Mouse (Mus musculus) embryonic stem cell, embryonic (primary cell): ENCODE results near the gene Slc27a2.

ENCODE experiments used
- CTCF ChIA-PET, 4 experiments: fragments of 300-600 bp in 2 of 4; fragments of 350-600 bp in 2 of 4; sonication (Branson Sonifier 250); formaldehyde crosslinking; loops; one replicate each; lab custom pipeline; 2022; ENCODE audit warnings: inconsistent platforms in 2 of 4; lab: Charles Lee
- POLR2A ChIA-PET, 4 experiments: fragments of 300-600 bp in 2 of 4; fragments of 350-600 bp in 2 of 4; sonication (Branson Sonifier 250); formaldehyde crosslinking; loops; one replicate each; lab custom pipeline; 2022; ENCODE audit warnings: antibody characterized with exemption in 4 of 4, inconsistent platforms in 1 of 4; lab: Charles Lee

The Slc27a2 gene

DNA sequence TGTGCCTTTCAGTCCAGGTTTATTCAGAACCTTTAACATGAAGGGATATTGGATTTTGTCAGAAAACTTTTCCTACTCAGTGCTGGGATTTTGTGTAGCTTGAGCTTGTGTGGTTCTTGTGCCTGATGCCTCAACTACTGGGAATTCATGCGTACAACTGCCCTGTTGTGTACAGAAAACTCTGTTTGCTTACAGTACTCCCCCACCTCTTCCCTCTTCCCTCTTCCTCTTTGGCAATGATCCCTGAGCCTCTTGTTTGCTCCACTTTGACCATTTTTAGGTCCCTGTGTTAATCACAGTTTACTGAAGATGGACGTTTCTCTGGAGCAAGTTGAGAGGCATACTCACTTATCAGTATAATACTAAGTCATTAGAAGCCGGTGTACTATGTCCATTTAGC, 5.8 kb upstream of the Slc27a2 start:
- POLR2A ChIA-PET, result no interaction called here
- CTCF ChIA-PET, result no interaction called here

GRCm38 (mm10) chr2:126549681-126550080, 2.5 kb upstream of the Slc27a2 start:
- ChIA-PET CTCF (interaction anchor here in 1 of 4 experiments (0.7 kb wide), 1 partner anchor 49 kb away, joined by 3 read pairs; no protein-coding TSS in a partner anchor), POLR2A (no interaction called here)

GRCm38 (mm10) chr2:126551244-126551890, 840 bp upstream of the Slc27a2 start:
- POLR2A ChIA-PET, result no interaction called here
- CTCF ChIA-PET, result no interaction called here

GRCm38 (mm10) chr2:126551896-126552295, 311 bp upstream of the Slc27a2 start:
- ChIA-PET CTCF (no interaction called here), POLR2A (interaction anchor here in 2 of 4 experiments (0.6 to 1.7 kb wide), 7 partner anchors 10 to 358 kb away, joined by 3 to 4 read pairs (median 3); partner anchors contain the start of genes Trpm7 (in 1 of the 2) and Usp8 (in 1 of the 2))

DNA sequence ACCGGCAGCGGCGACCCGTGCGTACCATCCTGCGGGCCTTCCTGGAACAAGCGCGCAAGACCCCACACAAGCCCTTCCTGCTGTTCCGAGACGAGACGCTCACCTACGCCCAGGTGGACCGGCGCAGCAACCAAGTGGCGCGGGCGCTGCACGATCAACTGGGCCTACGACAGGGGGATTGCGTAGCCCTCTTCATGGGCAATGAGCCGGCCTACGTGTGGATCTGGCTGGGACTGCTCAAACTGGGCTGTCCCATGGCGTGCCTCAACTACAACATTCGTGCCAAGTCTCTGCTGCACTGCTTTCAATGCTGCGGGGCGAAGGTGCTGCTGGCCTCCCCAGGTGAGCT, 1.1 kb downstream of the Slc27a2 start:
- ChIA-PET POLR2A (interaction anchor here in 2 of 4 experiments (1.1 to 1.7 kb wide), 7 partner anchors 9 to 154 kb away, joined by 3 to 5 read pairs (median 3); partner anchors contain the start of gene Usp8 (in 1 of the 2)), CTCF (interaction anchor here in 1 of 4 experiments (1.0 kb wide), 1 partner anchor 40 kb away, joined by 4 read pairs; no protein-coding TSS in a partner anchor)

DNA sequence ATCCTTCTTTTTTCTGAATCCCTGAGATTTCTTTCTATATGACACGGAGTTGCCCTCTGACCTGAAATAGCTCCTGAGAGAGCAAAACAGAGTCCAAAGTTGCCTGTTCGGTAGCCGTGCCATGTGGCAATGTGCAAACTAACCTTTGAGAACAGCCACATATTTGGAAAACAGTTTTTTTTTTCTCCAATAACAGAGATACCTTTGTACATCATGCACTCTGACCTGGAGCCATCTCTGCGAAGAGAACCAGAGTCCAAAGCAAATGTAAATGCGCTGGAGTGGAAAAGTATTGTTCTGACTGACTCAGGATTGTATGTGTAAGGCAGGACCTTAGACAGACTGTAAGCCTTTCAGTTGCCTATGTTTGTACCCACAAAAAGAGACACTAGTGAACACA, 3.3 kb downstream of the Slc27a2 start:
- CTCF ChIA-PET, result no interaction called here
- POLR2A ChIA-PET, result no interaction called here

GRCm38 (mm10) chr2:126560094-126560493, 7.9 kb downstream of the Slc27a2 start:
- CTCF ChIA-PET, result no interaction called here

DNA sequence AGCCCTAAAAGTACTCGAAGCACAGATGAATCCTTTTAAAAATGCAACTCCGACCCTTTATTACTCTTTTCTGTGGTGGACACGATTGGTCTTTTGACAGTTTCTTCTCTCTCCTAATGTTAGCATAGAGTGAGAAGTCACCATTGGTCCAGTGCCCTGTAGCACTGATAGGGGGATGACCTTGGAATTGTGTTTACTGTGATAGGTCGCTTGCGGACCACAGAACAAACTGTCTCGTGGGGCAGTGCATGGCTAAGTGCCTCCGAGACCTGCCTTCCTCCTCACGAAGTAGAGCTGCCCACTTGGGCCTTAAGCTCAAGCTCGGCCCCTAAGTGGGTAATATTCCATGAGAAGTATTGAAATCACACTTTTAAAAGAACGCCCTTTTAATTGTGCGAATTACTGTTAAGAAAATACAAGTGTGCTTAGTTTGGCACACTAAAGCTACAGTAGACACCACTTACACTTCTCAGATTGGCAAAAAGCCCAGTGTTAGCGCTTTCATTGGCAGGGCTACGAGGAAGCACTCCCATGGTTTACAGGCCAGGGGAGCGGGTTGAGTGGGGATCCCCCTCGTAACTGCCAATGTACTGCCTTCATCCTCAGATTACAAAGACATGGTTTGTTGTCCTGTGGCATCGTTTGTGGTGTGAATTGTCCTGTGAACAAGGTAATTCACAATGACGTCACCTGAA, 11.4 kb downstream of the Slc27a2 start:
- CTCF ChIA-PET, result no interaction called here
- POLR2A ChIA-PET, result no interaction called here

More at GRCm38 (mm10) chr2:126560094-126560493, 7.9 kb downstream of the Slc27a2 start:
- POLR2A ChIA-PET, result no interaction called here

GRCm38 (mm10) chr2:126572163-126572562, 20.0 kb downstream of the Slc27a2 start:
- CTCF ChIA-PET, result interaction anchor here in 2 of 4 experiments (0.5 to 1.5 kb wide), 3 partner anchors 21 to 273 kb away, joined by 3 to 5 read pairs (median 3); no protein-coding TSS in a partner anchor
- POLR2A ChIA-PET, result interaction anchor here in 1 of 4 experiments (1.4 kb wide), 1 partner anchor 134 kb away, joined by 3 read pairs; the partner anchor contains the start of gene Usp8

DNA sequence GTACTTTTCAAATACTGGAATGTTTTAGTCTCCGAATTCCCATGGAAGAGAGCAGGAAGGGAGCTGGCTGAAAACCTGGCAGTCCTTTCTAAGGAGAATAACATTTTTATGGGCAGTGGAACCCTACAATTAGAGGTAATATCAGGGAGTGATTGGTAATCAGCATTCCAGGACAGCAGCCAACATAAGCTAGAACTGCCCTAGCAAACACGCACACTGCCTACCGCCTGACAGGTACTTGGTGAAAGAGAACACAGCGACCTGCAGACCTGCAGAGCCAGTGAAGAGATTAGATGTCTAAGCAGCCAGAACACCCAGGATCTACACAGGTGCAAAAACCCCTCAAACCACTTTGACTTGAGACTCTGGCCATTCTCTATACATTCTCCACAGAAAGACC, 20.5 kb downstream of the Slc27a2 start:
- POLR2A ChIA-PET, result no interaction called here
- CTCF ChIA-PET, result interaction anchor here in 3 of 4 experiments (0.5 to 0.7 kb wide), 3 partner anchors 273 to 948 kb away, joined by 3 to 4 read pairs (median 3); partner anchors contain the start of gene Cep152 (in 1 of the 3)

DNA sequence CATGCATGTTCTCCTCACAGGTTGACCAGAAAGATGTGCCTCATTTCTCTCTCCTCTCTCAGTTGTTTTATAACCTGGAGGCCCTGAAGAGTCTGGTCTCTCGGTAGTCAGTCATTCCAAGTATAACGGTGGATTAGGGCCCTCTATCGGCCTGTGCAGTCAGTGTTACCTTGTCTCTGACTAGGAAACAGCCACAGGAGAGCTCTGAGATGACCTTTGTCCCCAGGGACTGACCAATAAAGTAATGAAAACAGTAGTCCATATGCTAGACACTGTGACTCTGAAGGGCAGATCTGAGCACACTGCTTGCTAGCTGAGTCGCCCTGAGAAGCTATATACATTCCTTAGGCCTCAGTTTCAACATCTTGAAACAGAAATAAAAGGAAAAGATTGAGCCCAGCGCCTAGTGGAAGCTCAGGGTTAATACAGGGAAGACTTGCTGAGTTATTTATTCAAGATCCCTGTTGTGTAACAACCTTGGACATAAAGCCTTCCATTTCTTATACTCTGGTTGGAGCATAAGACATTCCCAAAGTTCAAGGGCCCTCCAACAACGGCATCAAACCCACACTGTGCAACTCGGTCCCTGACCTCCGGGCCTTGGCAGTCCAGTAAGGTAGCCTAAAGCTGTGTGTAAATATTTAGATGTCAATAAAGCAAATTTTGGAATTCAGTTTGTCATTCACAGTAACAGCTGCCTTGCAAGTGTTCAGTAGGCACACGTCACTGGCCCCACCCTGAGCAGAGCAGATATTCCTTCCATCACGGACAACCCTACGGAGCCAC, 23.4 kb downstream of the Slc27a2 start:
- ChIA-PET CTCF (interaction anchor here in 3 of 4 experiments (0.8 to 1.5 kb wide), 7 partner anchors 11 to 421 kb away, joined by 3 to 4 read pairs (median 4); no protein-coding TSS in a partner anchor), POLR2A (interaction anchor here in 1 of 4 experiments (0.7 to 1.0 kb wide), 2 partner anchors 11 to 19 kb away, joined by 3 to 4 read pairs; no protein-coding TSS in a partner anchor)

- ChIA-PET POLR2A (interaction anchor here in 1 of 4 experiments (0.5 kb wide), 1 partner anchor 288 kb away, joined by 3 read pairs; no protein-coding TSS in a partner anchor), CTCF (no interaction called here)
Observed at GRCm38 (mm10) chr2:126577362-126577761, 25.2 kb downstream of the Slc27a2 start.

DNA sequence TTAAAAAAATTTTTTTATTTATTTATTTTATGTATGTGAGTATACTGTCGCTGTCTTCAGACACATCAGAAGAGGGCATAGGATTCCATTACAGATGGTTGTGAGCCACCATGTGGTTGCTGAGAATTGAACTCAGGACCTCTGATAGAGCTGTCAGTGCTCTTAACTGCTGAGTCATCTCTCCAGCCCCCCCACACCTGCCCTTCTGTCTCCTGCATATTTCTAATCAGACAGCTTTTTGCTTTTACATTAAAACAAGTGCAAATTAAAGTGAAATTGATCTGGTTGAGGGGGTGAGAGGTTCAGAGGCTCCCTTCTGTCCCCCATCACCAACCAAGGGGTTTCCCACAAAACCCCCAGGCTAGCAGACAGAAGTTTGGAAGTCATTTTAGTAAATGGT, 27.1 kb downstream of the Slc27a2 start:
- POLR2A ChIA-PET, result no interaction called here
- CTCF ChIA-PET, result interaction anchor here in 1 of 4 experiments (1.2 kb wide), 1 partner anchor 15 kb away, joined by 3 read pairs; no protein-coding TSS in a partner anchor

DNA sequence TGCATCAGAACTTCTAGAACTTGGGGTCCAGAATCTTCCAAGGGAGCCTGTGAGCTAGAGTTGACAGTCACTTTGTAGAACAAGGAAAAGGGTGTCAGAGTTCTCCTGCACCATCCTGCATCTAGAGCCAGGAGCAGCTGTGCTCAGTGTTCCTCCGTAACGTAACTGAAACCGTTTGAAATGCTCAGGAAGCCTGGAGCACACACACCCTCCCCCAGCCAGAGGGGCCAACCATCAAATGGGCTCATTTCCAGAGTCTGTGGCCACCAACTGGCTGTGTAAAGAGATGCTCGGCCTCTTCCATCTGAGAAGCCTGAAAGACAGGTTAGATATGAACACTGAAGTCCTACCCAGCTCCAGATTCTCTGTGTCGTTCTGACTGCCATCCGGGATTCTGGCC, 31.8 kb downstream of the Slc27a2 start:
- ChIA-PET CTCF (interaction anchor here in 2 of 4 experiments (0.8 to 2.0 kb wide), 3 partner anchors 10 kb away, joined by 3 to 5 read pairs (median 4); no protein-coding TSS in a partner anchor), POLR2A (interaction anchor here in 1 of 4 experiments (0.7 to 2.0 kb wide), 2 partner anchors 10 to 145 kb away, joined by 4 to 5 read pairs; no protein-coding TSS in a partner anchor)

DNA sequence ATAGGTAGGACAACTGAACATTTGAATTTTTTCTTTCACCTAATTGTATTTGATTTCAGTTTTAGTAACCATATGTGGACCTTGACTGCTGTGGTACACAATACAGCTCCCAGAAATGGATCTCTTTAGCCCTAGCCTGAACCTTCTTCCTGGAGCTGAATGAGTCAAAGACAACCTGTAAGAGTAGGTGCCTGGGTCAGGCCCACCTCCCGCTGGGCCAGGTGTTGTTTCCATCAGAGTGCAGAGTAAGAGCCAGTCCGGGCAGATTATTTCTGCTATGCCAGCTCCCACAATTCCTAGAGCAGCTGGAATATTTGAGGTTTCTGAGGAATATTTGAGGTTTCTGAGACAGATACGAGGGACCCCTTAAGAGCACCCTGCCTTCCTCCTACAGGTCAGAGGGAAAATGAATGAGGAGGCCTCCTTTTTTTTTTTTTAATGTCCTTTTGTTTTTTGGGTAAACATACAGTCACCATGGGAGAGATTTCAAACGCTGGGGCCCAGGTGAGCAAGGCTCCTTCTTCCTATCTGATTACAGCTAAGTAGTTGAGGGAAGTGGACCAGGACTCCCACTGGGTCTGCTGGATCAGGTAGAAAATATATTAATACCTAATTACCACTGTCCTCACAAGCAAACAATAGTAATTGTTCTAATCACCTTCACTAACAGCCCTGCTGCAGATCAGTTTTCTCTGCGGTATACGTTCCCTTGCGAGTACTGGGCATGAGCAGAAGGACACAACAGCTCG, 32.6 kb downstream of the Slc27a2 start:
- ChIA-PET CTCF (interaction anchor here in 3 of 4 experiments (0.6 to 2.0 kb wide), 4 partner anchors 9 to 204 kb away, joined by 3 to 5 read pairs (median 4); no protein-coding TSS in a partner anchor), POLR2A (interaction anchor here in 1 of 4 experiments (0.7 to 2.0 kb wide), 2 partner anchors 9 to 18 kb away, joined by 4 to 5 read pairs; no protein-coding TSS in a partner anchor)

DNA sequence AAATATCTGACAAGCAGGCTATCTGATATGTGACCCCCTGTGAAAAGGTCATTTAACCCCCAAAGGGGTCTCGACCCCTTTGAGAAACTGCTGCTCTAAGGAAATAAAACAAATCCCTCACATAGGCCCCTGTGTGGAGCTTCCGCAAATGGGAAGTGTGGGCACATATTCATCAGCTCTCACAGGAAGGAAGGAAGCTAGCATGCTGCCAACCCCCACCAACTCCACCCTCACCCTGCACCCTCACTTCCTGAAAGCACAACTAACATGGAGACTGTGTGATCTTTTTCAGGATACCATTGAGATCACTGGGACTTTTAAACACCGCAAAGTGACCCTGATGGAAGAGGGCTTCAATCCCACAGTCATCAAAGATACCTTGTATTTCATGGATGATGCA, 35.3 kb downstream of the Slc27a2 start:
- ChIA-PET POLR2A (interaction anchor here in 2 of 4 experiments (0.6 to 1.6 kb wide), 3 partner anchors 49 to 120 kb away, joined by 3 read pairs; partner anchors contain the start of gene Usp8 (in 2 of the 2)), CTCF (interaction anchor here in 1 of 4 experiments (1.7 to 1.9 kb wide), 2 partner anchors 11 to 12 kb away, joined by 4 to 8 read pairs; no protein-coding TSS in a partner anchor)

DNA sequence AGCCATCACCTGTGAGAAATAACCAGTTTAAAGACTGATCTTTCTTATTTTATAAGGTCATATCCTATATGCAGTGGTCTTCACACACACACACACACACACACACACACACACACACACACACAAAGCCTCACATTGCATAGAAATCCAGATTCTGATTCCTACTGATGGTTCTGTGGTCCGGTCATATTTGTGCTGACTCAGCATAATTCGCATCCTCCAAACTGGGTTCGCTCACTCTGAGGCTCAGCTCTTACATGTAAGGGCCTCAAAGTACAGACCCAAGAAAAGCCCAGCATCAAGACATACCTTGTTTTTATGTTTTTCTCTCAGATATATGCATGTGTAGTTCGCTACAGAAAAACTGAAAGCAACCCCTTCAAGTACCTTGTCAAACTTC, 39.1 kb downstream of the Slc27a2 start:
- ChIA-PET CTCF (interaction anchor here in 1 of 4 experiments (0.8 kb wide), 1 partner anchor 177 kb away, joined by 3 read pairs; no protein-coding TSS in a partner anchor), POLR2A (no interaction called here)
